Mouse (Mus musculus) heart, adult 2 months (tissue): ENCODE results near the gene Chn2. TPM values are rescaled to one million over a fixed set of nuclear protein-coding genes. Genes with fewer than 3 reads are reported as not detected.

Experiments
- DNase-seq, 2 experiments: peaks; one replicate each; pipeline ENCODE4 v3.0.0; 2021
- H3K27ac ChIP-seq: fragments of 200-600 bp; 2 replicates; pipeline ENCODE4 v1.8.1; 2022
- H3K27me3 ChIP-seq: fragments of 200-500 bp; 2 replicates; pipeline ENCODE4 v1.6.1; 2012; ENCODE audit warnings: mild to moderate bottlenecking, low read length, inconsistent platforms, mixed read lengths; ENCODE audit not compliant: control insufficient read depth, insufficient read depth
- H3K36me3 ChIP-seq: fragments of 200-500 bp; 2 replicates; pipeline ENCODE4 v1.6.1; 2012; ENCODE audit warnings: low read length, inconsistent platforms; ENCODE audit not compliant: control insufficient read depth, insufficient read depth
- H3K4me1 ChIP-seq: fragments of 200-500 bp; 2 replicates; pipeline ENCODE4 v1.6.1; 2011; ENCODE audit warnings: low read length; ENCODE audit not compliant: control insufficient read depth, insufficient read depth
- H3K4me3 ChIP-seq: fragments of 200-600 bp; 2 replicates; pipeline ENCODE4 v1.8.1; 2022
- H3K79me2 ChIP-seq: fragments of 200-500 bp; replicated peaks from 2 replicates; pipeline ENCODE4 v1.6.1; 2012; ENCODE audit warnings: mild to moderate bottlenecking, inconsistent platforms, low read length, moderate library complexity, mixed read lengths; ENCODE audit not compliant: control insufficient read depth, insufficient read depth
- H3K9ac ChIP-seq: fragments of 200-500 bp; 2 replicates; pipeline ENCODE4 v1.6.1; 2012; ENCODE audit warnings: low read depth, mild to moderate bottlenecking, control low read depth, inconsistent platforms, low read length, mixed read lengths
- CTCF ChIP-seq: fragments of 200-600 bp; IDR thresholded peaks from 2 replicates; pipeline ENCODE4 v1.8.1; 2022; ENCODE audit warnings: antibody characterized with exemption, mild to moderate bottlenecking, moderate library complexity
- EP300 ChIP-seq: fragments of 200-500 bp; IDR thresholded peaks from 2 replicates; pipeline ENCODE4 v1.6.1; 2011; ENCODE audit warnings: low read depth, low read length, control low read depth; ENCODE audit not compliant: insufficient read depth
- POLR2A ChIP-seq: fragments of 200-500 bp; IDR thresholded peaks from 2 replicates; pipeline ENCODE4 v1.6.1; 2011; ENCODE audit warnings: mild to moderate bottlenecking, low read depth, low read length, control low read depth; ENCODE audit not compliant: insufficient read depth
- whole genome bisulfite sequencing: fragments of 180-500 bp; shearing (Covaris S2); methylation state at CpG from one replicate; pipeline ENCODE4 v1.1.7; 2018; 5-methylcytosine and 5-hydroxymethylcytosine counted together
- intact Hi-C: fragments of 180-260 bp; cut with DNase I; formaldehyde crosslinking; loops from one replicate; pipeline ENCODE4 v1.15.1; 2025
- polyA plus RNA-seq: library from polyadenylated mRNA; depleted of rRNA; stranded (reverse); fragments of >200 nt; gene quantifications from 2 replicates; pipeline ENCODE4 v1.2.3, GENCODE M21; 2012
- total RNA-seq, 2 experiments: library from RNA; stranded (reverse); gene quantifications; 2 replicates each; pipeline ENCODE4 v1.2.3; 2021

Chn2 gene
- total and polyA plus RNA-seq, 3 experiments: 2.0 to 2.3 (median 2.3) TPM

DNA sequence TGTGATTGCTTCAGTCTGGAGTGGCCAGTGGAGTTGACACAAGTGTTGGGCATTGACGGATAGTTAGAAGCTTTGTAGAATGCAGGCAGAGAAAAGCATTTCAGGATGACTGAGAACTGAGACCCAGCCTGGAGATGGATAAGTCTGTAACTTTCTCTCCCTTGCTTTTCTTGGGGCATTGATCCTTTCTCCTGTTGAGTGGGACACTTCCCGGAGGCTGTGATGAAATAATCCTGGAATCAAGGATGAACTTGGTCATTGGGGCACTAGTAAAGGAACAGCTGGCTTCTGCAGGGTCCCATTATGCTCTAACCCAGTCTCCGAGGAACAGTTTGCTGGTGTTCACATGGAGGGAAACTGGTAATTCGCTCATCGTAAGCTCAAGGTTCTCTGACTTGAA, 4.2 kb downstream of the Chn2 start:
- Histone ChIP-seq H3K4me3 (no peak overlapping the region), H3K9ac (no peak overlapping the region), H3K27me3 (peaks cover 4% of the 10 kb centered on the region; the same call in 1 of the 2 replicates), H3K79me2 (no peaks in the 10 kb centered on the region), H3K27ac (no peak overlapping the region), H3K4me1 (peaks cover 4% of the 10 kb centered on the region; the same call in 1 of the 2 replicates), H3K36me3 (no peaks in the 10 kb centered on the region)
- intact Hi-C loops: loop anchor here (5.0 kb wide), 1 partner anchor 34 kb away; no protein-coding TSS in a partner anchor
- DNase-seq: no peak
- TF ChIP-seq POLR2A (no peak), CTCF (no peak), EP300 (no peak)
- WGBS: 93% methylated on average over 5 of the region's 5 CpGs

GRCm38 (mm10) chr6:54045748-54046721, 6.7 kb downstream of the Chn2 start:
- DNase-seq: no peak
- Histone ChIP-seq H3K79me2 (no peaks in the 10 kb centered on the region), H3K4me3 (no peak overlapping the region), H3K27me3 (no peaks in the 10 kb centered on the region), H3K36me3 (no peaks in the 10 kb centered on the region), H3K9ac (no peak overlapping the region), H3K27ac (no peak overlapping the region), H3K4me1 (no peaks in the 10 kb centered on the region)
- intact Hi-C loops: no loop called here
- TF ChIP-seq POLR2A (no peak), EP300 (no peak), CTCF (no peak)
- 76% methylated on average over 8 of the region's 8 CpGs for WGBS

DNA sequence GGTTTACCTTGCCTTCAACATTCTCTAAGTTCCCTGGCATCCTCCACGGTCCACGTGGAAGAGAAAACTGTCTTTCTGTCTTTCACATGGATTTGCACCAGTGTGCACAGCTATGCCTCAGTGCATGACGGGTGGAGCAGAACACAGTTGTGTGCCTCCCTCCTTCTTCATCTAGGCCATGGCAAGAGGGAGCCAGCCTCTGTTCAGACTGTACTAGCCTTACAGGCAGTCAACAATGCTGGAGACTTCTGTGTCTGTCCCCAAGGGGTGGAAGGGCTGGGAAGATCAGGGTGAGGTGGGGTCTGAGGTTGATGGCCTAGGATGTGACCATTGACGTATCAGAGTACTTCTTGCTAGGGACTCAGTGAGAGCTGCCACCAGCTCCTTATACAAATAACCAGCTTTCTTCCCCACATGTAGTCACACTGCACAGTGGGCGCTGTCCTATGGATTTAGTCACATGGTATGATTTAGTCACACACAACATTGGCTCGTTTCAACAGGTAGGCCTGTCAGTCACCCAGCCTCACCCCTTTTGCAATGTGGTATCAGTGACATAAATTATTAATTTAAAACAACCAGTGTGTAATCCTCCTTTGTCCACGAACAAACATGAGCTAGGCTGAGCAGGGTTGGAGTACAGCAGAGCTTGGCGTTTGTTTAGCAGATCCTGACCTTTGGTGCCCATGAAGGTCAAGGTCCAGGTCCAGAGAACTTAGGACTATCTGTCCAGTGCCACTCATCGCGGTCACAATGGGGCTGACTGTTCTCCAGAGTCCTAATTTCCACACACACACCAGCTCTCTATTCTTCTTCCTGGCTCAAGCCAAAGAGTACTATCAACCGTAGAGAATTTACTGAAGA, 7.8 kb downstream of the Chn2 start:
- Histone ChIP-seq H3K4me3 (no peak overlapping the region), H3K4me1 (no peaks in the 10 kb centered on the region), H3K9ac (no peak overlapping the region), H3K36me3 (no peaks in the 10 kb centered on the region), H3K79me2 (no peaks in the 10 kb centered on the region), H3K27me3 (no peaks in the 10 kb centered on the region), H3K27ac (no peak overlapping the region)
- 87% methylated on average over 11 of the region's 11 CpGs for WGBS
- TF ChIP-seq EP300 (no peak), POLR2A (no peak), CTCF (no peak)
- DNase-seq: no peak
- intact Hi-C loops: no loop called here

DNA sequence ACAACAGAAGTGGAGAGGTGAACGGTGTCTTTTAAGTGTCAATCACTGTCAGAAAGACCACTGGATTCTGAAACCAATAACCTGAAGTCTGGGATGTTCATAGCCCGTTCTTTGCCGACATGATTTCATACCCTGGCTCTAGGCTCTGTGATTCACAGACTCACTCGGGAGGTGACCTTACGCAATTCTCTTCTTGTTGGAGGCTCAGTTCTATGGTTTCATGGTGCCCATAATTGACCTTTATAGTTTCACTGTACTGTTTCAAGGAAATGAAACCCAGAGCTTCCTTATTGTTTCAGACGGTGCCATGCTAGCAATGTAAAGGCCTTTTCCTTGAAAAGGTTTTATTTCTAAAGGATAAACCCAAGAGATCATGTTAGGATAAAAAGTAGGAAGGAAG, 9.4 kb downstream of the Chn2 start:
- H3K9ac ChIP-seq: no peak overlapping the region
- intact Hi-C loops: no loop called here
- H3K36me3 ChIP-seq: no peaks in the 10 kb centered on the region
- H3K79me2 ChIP-seq: no peaks in the 10 kb centered on the region
- WGBS: 86% methylated on average over 6 of the region's 6 CpGs
- TF ChIP-seq EP300: no peak
- no peak for TF ChIP-seq POLR2A
- TF ChIP-seq CTCF: no peak
- no peak for DNase-seq
- H3K27ac ChIP-seq: no peak overlapping the region
- no peaks in the 10 kb centered on the region for H3K4me1 ChIP-seq
- no peaks in the 10 kb centered on the region for H3K27me3 ChIP-seq
- no peak overlapping the region for H3K4me3 ChIP-seq

- no peaks in the 10 kb centered on the region for H3K36me3 ChIP-seq
- 76% methylated on average over 7 of the region's 7 CpGs for WGBS
- no peaks in the 10 kb centered on the region for H3K79me2 ChIP-seq
- no peaks in the 10 kb centered on the region for H3K27me3 ChIP-seq
- intact Hi-C loops: no loop called here
- peaks cover 5% of the 10 kb centered on the region for H3K4me1 ChIP-seq
- no peak overlapping the region for H3K4me3 ChIP-seq
- TF ChIP-seq POLR2A: no peak
- no peak for TF ChIP-seq CTCF
- no peak for TF ChIP-seq EP300
- H3K9ac ChIP-seq: no peak overlapping the region
- no peak for DNase-seq
- H3K27ac ChIP-seq: no peak overlapping the region
These were observed 11.8 kb downstream of the Chn2 start for GRCm38 (mm10) chr6:54051173-54051572.
